Mouse (Mus musculus): ENCODE data around the gene Ppp1r13b. TPM values are rescaled to one million over a fixed set of nuclear protein-coding genes. Genes with fewer than 3 reads are reported as not detected.

The Ppp1r13b gene
- total and polyA plus RNA-seq, 3 experiments, result 19.7 to 41.7 (median 28.1) TPM

GRCm38 (mm10) chr12:111889251-111889650 lies 18.7 kb downstream of the Ppp1r13b start:
- Histone ChIP-seq H3K4me1 (ENCODE audit: insufficient read depth, low read depth, low read length) (peaks cover 43% of the 10 kb centered on the region), H3K27me3 (ENCODE audit: insufficient read depth, low read length) (no peaks in the 10 kb centered on the region), H3K36me3 (replicated peaks) (peaks cover 42% of the 10 kb centered on the region), H3K9me3 (replicated peaks) (no peaks in the 10 kb centered on the region), H3K4me3 (ENCODE audit: low read depth, low read length) (no peak overlapping the region)
- ATAC-seq (ENCODE audit: extremely low read depth, insufficient number of reproducible peaks, low FRiP score, poor library complexity, severe bottlenecking) (no peak), DNase-seq (ENCODE audit: low spot score) (no peak)
- TF ChIP-seq TAL1 (conservative IDR thresholded peaks at IDR 0.05; ENCODE audit: low read depth, low read length) (no peak), GATA1 (IDR thresholded peaks at IDR 0.05; ENCODE audit: borderline replicate concordance, low read length) (no peak), GATA2 (IDR thresholded peaks at IDR 0.05; ENCODE audit: borderline replicate concordance, low read depth, low read length) (no peak), POLR2AphosphoS5 (IDR thresholded peaks at IDR 0.05; ENCODE audit: insufficient replicate concordance, low read depth, low read length) (no peak), CTCF (IDR thresholded peaks at IDR 0.05; ENCODE audit: low read depth, low read length) (no peak)

DNA sequence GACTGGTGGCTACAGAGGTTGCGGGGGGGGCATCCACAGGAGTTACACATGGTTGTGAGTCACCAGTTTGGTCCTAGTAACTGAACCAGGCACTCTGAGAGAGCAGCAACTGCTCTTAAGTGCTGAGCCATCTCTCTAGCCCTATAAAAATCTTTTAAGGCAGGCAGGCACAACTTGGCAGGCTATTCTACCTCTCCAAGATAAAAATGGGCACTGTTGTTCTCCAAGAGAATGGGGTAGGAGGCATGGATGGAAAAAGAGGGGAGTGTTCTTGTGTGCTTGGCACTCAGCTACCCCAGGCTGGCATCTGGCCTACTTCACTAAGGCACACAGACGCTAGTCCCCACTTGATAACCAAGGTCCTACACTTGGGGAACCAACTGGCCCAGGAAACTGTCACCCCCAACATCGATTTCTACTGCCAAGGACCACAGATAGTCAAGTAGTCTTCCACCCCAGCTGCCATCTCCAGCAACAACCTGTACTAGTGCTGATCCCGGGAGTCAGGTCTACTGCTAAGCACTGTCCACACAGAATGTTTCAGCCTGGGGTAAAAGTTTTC lies 19.5 kb downstream of the Ppp1r13b start:
- Histone ChIP-seq H3K36me3 (replicated peaks) (peaks cover 38% of the 10 kb centered on the region), H3K27me3 (ENCODE audit: insufficient read depth, low read length) (no peaks in the 10 kb centered on the region), H3K4me3 (ENCODE audit: low read depth, low read length) (no peak overlapping the region), H3K4me1 (ENCODE audit: insufficient read depth, low read depth, low read length) (peaks cover 47% of the 10 kb centered on the region), H3K9me3 (replicated peaks) (no peaks in the 10 kb centered on the region)
- TF ChIP-seq POLR2AphosphoS5 (IDR thresholded peaks at IDR 0.05; ENCODE audit: insufficient replicate concordance, low read depth, low read length) (no peak), GATA1 (IDR thresholded peaks at IDR 0.05; ENCODE audit: borderline replicate concordance, low read length) (no peak), TAL1 (conservative IDR thresholded peaks at IDR 0.05; ENCODE audit: low read depth, low read length) (no peak), CTCF (IDR thresholded peaks at IDR 0.05; ENCODE audit: low read depth, low read length) (no peak), GATA2 (IDR thresholded peaks at IDR 0.05; ENCODE audit: borderline replicate concordance, low read depth, low read length) (no peak)
- no peak for DNase-seq (ENCODE audit: low spot score)
- no peak for ATAC-seq (ENCODE audit: extremely low read depth, insufficient number of reproducible peaks, low FRiP score, poor library complexity, severe bottlenecking)

DNA sequence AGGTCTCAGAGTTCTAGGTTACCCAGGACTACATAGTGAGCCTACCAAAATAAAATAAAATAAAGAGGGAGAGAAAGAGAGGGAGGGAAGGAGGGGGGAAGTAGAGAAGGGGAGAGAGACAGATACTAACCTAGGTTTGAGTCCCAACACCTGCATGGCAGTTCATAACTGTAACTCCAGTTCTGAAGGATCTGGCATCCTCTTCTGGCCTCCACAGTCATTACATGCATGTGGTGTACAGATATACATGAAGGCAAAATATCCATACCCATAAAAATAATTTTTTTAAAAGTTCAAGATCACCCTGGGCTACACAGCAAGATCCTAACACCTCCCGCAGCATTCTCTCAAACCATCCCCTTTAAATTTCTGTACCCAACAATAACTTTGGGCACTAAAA lies 20.9 kb downstream of the Ppp1r13b start:
- H3K9me3 ChIP-seq (replicated peaks), result no peaks in the 10 kb centered on the region
- TF ChIP-seq GATA2 (IDR thresholded peaks at IDR 0.05; ENCODE audit: borderline replicate concordance, low read depth, low read length) (no peak), TAL1 (conservative IDR thresholded peaks at IDR 0.05; ENCODE audit: low read depth, low read length) (no peak), POLR2AphosphoS5 (IDR thresholded peaks at IDR 0.05; ENCODE audit: insufficient replicate concordance, low read depth, low read length) (no peak), GATA1 (IDR thresholded peaks at IDR 0.05; ENCODE audit: borderline replicate concordance, low read length) (no peak), CTCF (IDR thresholded peaks at IDR 0.05; ENCODE audit: low read depth, low read length) (no peak)
- ATAC-seq (ENCODE audit: extremely low read depth, insufficient number of reproducible peaks, low FRiP score, poor library complexity, severe bottlenecking) (no peak), DNase-seq (ENCODE audit: low spot score) (no peak)
- H3K27me3 ChIP-seq (ENCODE audit: insufficient read depth, low read length), result no peaks in the 10 kb centered on the region
- peaks cover 47% of the 10 kb centered on the region for H3K4me1 ChIP-seq (ENCODE audit: insufficient read depth, low read depth, low read length)
- peaks cover 26% of the 10 kb centered on the region for H3K36me3 ChIP-seq (replicated peaks)
- H3K4me3 ChIP-seq (ENCODE audit: low read depth, low read length), result no peak overlapping the region

DNA sequence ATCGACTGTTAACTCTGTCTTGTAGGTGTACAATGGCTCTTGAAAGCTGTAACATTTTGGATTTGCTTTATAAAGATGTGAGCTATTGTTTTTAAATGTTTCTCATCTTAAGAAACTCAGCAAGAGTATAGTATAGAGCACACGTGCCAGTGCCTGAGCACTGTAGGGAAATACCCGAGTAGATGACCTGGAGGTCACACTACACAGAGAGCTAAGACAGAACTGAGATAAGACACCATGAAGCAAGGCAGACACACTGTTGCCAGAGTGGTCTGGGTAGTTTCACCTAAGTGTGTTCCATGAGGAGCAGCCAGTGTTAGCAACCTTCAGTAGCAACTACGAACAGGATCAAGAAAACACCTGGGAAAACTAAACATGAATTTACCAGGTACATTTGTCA lies 25.1 kb downstream of the Ppp1r13b start:
- TF ChIP-seq POLR2AphosphoS5 (IDR thresholded peaks at IDR 0.05; ENCODE audit: insufficient replicate concordance, low read depth, low read length), result no peak
- TF ChIP-seq GATA2 (IDR thresholded peaks at IDR 0.05; ENCODE audit: borderline replicate concordance, low read depth, low read length), result no peak
- TF ChIP-seq CTCF (IDR thresholded peaks at IDR 0.05; ENCODE audit: low read depth, low read length), result no peak
- TF ChIP-seq GATA1 (IDR thresholded peaks at IDR 0.05; ENCODE audit: borderline replicate concordance, low read length), result no peak
- no peak for TF ChIP-seq TAL1 (conservative IDR thresholded peaks at IDR 0.05; ENCODE audit: low read depth, low read length)
- ATAC-seq (ENCODE audit: extremely low read depth, insufficient number of reproducible peaks, low FRiP score, poor library complexity, severe bottlenecking) (peak; percentile 45), DNase-seq (ENCODE audit: low spot score) (no peak)
- Histone ChIP-seq H3K4me3 (ENCODE audit: low read depth, low read length) (no peak overlapping the region), H3K36me3 (replicated peaks) (peaks cover 19% of the 10 kb centered on the region), H3K9me3 (replicated peaks) (no peaks in the 10 kb centered on the region), H3K4me1 (ENCODE audit: insufficient read depth, low read depth, low read length) (peaks cover 56% of the 10 kb centered on the region), H3K27me3 (ENCODE audit: insufficient read depth, low read length) (no peaks in the 10 kb centered on the region)

GRCm38 (mm10) chr12:111882022-111882421 lies 25.9 kb downstream of the Ppp1r13b start:
- ATAC-seq (ENCODE audit: extremely low read depth, insufficient number of reproducible peaks, low FRiP score, poor library complexity, severe bottlenecking), result no peak
- TF ChIP-seq POLR2AphosphoS5 (IDR thresholded peaks at IDR 0.05; ENCODE audit: insufficient replicate concordance, low read depth, low read length) (no peak), GATA1 (IDR thresholded peaks at IDR 0.05; ENCODE audit: borderline replicate concordance, low read length) (no peak), GATA2 (IDR thresholded peaks at IDR 0.05; ENCODE audit: borderline replicate concordance, low read depth, low read length) (no peak), TAL1 (conservative IDR thresholded peaks at IDR 0.05; ENCODE audit: low read depth, low read length) (no peak), CTCF (IDR thresholded peaks at IDR 0.05; ENCODE audit: low read depth, low read length) (no peak)

GRCm38 (mm10) chr12:111878213-111878612 lies 29.7 kb downstream of the Ppp1r13b start:
- peaks cover 51% of the 10 kb centered on the region for H3K4me1 ChIP-seq (ENCODE audit: insufficient read depth, low read depth, low read length)
- peak; percentile 51; the same call in 1 of the 2 replicates for ATAC-seq (ENCODE audit: extremely low read depth, insufficient number of reproducible peaks, low FRiP score, poor library complexity, severe bottlenecking)
- H3K9me3 ChIP-seq (replicated peaks), result no peaks in the 10 kb centered on the region
- H3K27me3 ChIP-seq (ENCODE audit: insufficient read depth, low read length), result no peaks in the 10 kb centered on the region
- peaks cover 27% of the 10 kb centered on the region for H3K36me3 ChIP-seq (replicated peaks)
- DNase-seq (ENCODE audit: low spot score), result peak; percentile 68
- TF ChIP-seq GATA1 (IDR thresholded peaks at IDR 0.05; ENCODE audit: borderline replicate concordance, low read length), result no peak
- no peak for TF ChIP-seq POLR2AphosphoS5 (IDR thresholded peaks at IDR 0.05; ENCODE audit: insufficient replicate concordance, low read depth, low read length)
- peak; percentile 91 for TF ChIP-seq CTCF (IDR thresholded peaks at IDR 0.05; ENCODE audit: low read depth, low read length)
- no peak overlapping the region for H3K4me3 ChIP-seq (ENCODE audit: low read depth, low read length)

More at GRCm38 (mm10) chr12:111882022-111882421, 25.9 kb downstream of the Ppp1r13b start:
- Histone ChIP-seq H3K27me3 (ENCODE audit: insufficient read depth, low read length) (no peaks in the 10 kb centered on the region), H3K9me3 (replicated peaks) (no peaks in the 10 kb centered on the region), H3K36me3 (replicated peaks) (peaks cover 27% of the 10 kb centered on the region), H3K4me3 (ENCODE audit: low read depth, low read length) (no peak overlapping the region), H3K4me1 (ENCODE audit: insufficient read depth, low read depth, low read length) (peaks cover 59% of the 10 kb centered on the region)
- DNase-seq (ENCODE audit: low spot score), result no peak
